Mouse (Mus musculus): ENCODE measurements around the gene Gm20390. TPM values are rescaled to one million over a fixed set of nuclear protein-coding genes. Genes with fewer than 3 reads are reported as not detected.
"Not testable (repeated sequence)": the region's sequence is repeated elsewhere in the genome, so short reads cannot be mapped to it uniquely, and the experiment has no call there.

The Gm20390 gene
- total RNA-seq, 2 experiments from 2014 or later = 131 to 161 TPM

DNA sequence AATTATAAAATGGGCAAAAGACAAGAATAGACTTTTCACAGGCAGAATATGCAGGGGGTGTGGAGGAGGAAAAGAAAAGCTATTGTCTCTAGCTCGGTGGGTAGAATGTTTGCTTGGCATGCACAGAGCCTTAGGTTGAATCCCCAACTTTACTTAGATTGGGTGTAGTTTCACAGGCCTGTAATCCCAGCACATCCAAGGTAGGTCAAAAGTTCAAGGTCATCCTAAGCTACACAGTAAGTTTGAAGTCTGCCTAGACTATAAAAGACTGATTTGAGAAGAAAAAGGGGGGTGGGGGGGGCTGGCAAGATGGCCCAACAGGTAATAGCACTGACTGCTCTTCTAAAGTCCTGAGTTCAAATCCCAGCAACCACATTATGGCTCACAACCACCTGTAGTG lies 1.7 kb upstream of the Gm20390 start:
- intact Hi-C loops (cut with DNase I) = loop anchor here (2.0 to 10.0 kb wide), 3 partner anchors 25 to 255 kb away; no protein-coding TSS in a partner anchor
- DNase-seq (ENCODE audit: low spot score in 2 of 2) = no peak

DNA sequence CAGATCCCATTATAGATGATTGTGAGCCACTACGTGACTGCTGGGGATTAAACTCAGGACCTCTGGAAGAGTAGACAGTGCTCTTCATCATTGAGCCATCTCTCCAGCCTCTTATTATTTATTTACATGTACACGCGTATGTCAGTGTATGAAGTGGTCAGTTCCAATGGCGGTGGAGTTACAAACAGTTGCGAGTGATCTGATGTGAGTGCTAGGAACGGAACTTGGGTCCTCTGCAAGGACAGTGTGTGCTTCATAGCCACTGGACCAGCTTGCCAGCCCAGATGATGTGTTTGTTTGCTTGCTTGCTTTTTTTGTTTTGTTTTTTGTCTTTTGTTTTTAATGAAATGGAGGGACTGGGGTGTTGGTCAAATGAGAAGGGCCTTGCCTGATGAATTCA lies 1.1 kb upstream of the Gm20390 start:
- intact Hi-C loops (cut with DNase I) = loop anchor here (2.0 to 10.0 kb wide), 3 partner anchors 26 to 256 kb away; no protein-coding TSS in a partner anchor
- no peak for DNase-seq (ENCODE audit: low spot score in 2 of 2)

DNA sequence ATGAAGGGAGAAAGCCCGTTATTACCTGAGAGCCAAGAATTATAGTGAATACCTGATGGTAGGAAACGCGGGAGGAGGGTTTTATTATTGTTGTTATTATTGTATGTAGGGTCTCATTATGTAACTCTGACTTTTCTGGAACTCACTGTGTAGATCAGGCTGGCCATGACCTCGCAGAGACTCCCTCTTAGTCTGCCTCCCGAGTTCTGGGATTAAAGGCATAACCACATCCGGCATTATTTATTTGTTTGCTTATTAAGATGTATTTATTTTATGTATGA lies 695 bp upstream of the Gm20390 start:
- intact Hi-C loops (cut with DNase I) = loop anchor here (2.0 to 10.0 kb wide), 3 partner anchors 26 to 256 kb away; no protein-coding TSS in a partner anchor
- DNase-seq (ENCODE audit: low spot score in 2 of 2) = no peak

DNA sequence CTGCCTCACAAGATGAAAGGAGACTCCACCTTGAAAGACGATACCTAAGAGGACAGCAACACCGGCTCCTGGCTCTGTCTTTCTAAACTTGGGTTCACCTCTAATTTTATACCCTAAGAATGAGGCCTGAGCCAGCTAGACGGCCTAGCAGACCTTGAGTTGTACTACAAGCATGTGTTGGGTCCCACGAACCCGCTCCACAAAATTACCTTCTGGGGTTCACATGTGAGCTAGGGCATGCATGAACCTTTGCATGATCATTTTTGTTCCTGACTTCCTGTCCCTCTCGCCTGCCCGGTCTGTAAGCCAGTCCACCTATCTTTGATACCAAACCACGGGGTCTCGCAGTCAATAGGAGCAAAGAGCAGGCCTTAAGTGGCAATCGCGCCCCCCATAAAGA lies 712 bp downstream of the Gm20390 start:
- intact Hi-C loops (cut with DNase I) = loop anchor here (10.0 kb wide), 1 partner anchor 257 kb away; no protein-coding TSS in a partner anchor
- no peak for DNase-seq (ENCODE audit: low spot score in 2 of 2)

DNA sequence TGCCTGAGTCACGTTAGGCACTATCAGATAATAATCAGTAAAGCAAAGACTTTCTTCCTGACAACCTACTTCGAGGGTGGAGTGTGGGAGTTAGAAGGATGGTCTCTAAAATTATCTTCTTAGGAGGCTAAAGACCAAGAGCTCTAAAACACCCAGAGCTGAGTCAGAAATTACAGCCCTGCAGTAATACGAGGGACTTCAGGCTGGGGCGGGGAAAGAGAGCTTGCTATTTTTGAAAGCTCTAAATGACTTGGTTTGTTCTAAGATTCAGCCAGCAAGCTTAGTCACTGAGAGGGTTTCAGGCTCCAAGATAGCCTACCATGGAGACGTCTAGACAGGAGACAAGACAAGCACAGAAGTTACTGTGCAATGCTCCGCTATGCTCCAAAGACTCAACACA lies 2.7 kb downstream of the Gm20390 start:
- no peak for DNase-seq (ENCODE audit: low spot score in 2 of 2)
- intact Hi-C loops (cut with DNase I) = loop anchor here (10.0 kb wide), 1 partner anchor 259 kb away; no protein-coding TSS in a partner anchor

DNA sequence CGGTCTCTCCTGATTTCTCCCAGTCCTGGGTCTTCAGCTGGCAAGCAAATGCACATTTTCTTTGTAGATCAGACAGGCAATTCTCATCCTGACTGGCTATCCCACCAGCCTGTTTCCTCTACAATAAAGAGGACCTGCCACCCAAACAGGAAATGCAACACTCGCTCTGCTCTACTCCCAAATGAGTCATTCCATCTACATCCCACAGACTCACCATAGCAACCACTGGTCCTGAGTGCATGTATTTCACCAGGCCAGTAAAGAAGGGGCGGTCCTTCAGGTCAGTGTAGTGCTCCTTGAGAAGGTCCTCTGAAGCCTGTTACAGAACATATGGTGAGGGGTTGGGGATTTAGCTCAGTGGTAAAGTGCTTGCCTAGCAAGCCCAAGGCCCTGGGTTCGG lies 5.1 kb downstream of the Gm20390 start:
- no peak for DNase-seq (ENCODE audit: low spot score in 2 of 2)
- intact Hi-C loops (cut with DNase I) = loop anchor here (10.0 kb wide), 1 partner anchor 262 kb away; no protein-coding TSS in a partner anchor

DNA sequence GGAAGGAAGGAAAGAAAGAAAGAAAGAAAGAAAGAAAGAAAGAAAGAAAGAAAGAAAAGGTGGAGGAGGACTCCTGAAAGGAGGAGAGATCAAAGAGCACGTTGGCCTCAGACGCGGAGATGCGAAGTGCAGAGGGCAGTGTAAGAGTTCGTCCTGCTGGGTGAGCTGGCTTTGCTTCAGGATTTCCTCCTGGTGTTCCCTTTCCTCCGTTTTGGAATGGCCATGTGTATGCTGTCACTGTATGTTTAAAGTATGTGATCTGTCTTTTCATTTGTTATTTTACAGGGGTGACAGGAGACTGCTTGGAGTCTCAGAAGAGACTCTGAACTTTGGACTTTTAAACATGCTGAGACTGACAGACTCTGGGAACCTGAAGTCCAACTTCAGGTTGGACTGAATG lies 6.6 kb downstream of the Gm20390 start:
- intact Hi-C loops (cut with DNase I) = loop anchor here (10.0 kb wide), 1 partner anchor 263 kb away; no protein-coding TSS in a partner anchor
- DNase-seq (ENCODE audit: low spot score in 2 of 2) = no peak

DNA sequence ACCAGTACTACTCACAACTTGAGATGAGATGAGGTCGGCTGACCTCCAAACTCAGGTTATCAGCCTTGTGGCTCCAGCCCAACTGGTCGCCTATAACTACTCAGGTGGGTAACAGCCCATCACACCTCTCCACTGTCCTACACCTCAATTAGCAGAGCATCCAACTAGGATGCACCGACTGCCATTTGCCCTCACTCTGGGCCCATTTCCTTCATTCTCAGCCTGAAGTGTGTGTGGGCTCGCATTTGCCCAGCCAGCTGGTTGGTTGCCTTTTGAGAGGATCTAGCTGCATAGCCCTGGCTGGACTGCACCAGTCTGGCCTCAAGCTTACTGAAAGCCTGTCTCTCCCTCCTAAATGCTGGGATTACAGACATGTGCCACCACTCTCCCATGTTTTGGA lies 10.3 kb downstream of the Gm20390 start:
- intact Hi-C loops (cut with DNase I) = no loop called here

DNA sequence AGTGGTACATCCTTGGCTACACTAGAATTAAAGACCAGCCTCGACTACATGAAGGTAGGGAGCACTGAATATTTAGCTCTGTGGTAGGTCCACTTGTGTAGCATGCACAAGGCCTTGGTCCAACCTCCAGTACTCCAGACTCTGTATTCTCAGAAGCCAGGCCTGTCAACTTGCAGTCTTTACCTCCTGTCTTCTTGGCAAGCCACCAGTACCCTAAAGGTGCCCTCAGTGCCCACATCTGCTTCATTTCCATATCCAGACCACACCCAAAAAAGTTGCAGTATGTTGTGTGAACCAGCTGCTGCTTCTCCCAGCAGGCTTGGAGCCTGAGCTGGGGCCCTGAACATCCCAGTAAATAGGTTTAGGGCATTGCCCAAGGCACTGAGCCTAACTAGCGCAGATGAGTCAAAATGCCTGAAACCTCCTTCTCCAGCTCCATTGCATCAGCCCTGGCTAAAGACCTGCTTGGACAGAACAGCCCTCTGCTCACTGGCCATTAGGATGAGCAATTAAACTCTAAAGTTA lies 11.0 kb downstream of the Gm20390 start:
- DNase-seq (ENCODE audit: low spot score in 2 of 2) = no peak
- intact Hi-C loops (cut with DNase I) = no loop called here

More for the DNA sequence above, 10.3 kb downstream of the Gm20390 start:
- DNase-seq (ENCODE audit: low spot score in 2 of 2) = no peak

DNA sequence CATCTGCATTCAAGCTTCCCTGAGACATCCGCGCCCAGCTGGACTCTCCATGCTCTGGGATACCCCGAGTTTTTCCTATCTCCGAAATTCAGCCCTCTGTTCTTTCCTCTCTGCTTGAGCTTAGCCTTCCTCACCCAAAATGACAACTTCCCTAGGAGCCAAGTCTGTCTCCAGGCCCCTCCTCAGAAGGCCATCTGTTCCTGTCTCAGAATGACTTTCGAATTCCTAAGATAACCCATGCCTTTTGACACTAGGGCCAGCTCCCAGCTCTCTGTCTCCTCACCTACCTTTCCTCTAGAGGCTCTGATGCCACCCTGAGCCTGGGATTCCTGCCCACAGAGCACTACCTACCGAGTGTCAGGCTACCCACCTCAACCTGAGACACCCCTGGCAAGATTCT lies 11.9 kb downstream of the Gm20390 start, which contains the start of gene Nme2:
TSS of gene Nme2 (minus strand) at position 101 of the 400 bp plus-strand sequence.
- no peak for DNase-seq (ENCODE audit: low spot score in 2 of 2)
- intact Hi-C loops (cut with DNase I) = no loop called here

DNA sequence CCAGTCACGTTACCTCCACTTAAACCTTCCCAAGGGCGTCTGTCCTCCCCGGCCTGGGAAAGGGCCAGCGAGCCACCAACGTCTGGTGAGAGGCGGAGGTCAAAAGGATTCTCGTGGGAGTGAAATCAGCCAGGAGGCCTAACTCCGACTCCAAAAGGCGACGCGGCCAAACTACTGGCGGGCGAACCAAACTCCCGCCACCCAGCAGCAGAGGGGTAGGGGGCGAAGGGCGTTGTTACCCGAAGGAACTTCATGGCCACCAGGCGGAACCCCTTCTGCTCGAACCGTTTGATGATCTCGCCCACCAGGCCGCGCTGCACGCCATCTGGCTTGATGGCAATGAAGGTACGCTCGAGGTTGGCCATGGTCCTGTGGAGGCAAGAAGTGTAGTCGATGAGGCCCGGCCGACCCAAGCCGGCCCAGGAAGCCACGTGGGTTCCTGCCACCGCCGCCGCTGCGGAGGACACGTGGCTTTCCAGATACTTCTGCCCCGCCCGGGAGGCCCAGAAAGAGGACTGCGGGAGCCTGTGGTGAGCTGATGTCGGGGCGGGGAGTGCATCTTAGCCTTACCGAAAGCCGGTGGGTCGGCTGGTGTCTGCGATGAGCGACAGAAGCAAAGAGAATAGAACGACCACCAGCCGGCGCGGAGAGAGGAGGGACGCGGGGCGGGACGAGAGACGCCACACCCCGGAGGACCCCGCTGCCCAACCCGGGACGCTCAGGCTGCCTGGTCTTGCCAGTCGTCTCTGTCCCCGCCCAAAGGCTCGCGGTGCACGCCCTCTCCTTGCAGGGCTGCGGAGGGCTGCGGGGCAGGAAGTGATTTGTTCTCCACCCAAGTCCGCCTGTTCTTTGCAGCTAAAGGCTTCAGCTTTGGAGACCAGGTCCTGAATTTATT lies 12.6 kb downstream of the Gm20390 start:
- intact Hi-C loops (cut with DNase I) = no loop called here
- peak; percentile 79 to 87 for DNase-seq (ENCODE audit: low spot score in 2 of 2)

DNA sequence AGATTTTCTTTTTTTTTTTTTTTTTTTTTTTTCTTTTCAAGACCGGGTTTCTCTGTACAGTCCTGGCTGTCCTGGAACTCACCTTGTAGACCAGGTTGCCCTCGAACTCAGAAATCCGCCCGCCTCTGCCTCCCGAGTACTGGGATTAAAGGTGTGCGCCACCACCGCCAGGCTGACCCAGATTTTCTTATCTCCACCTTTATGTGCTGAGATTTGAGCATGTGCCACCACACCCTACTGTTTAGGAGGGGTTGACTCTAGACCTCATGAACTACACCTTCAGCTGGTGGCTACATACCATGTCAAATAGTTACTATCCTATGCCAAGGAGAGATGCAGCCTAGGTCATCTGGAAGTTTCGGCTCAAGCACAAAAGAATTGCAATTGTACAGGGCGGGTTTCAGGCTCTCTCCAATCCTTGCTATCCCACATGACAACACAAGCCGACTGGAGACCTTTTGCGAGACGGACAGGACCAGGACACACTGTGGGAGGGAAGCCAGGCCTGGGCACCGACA lies 13.3 kb downstream of the Gm20390 start:
- intact Hi-C loops (cut with DNase I) = no loop called here
- DNase-seq (ENCODE audit: low spot score in 2 of 2) = no peak

DNA sequence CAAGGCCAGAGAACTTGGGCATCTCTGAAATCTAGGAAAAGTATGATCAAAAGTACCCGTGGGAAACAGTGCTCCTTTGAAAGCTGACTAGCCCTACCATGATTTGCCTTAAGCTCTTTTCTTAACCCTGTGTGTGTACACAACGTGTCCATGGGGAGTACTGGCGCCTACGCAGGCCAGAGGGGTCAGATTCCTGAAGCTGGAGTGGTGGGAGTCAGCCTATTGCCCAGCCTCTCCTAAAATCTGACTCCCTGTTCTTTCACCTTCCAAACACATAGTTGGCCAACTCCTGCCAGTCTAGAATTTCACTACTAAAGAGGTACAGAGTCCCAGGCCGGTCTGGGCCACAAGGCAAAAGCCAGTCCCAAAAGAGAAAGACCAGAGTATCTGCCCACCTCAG lies 15.7 kb downstream of the Gm20390 start:
- no peak for DNase-seq (ENCODE audit: low spot score in 2 of 2)
- intact Hi-C loops (cut with DNase I) = no loop called here

DNA sequence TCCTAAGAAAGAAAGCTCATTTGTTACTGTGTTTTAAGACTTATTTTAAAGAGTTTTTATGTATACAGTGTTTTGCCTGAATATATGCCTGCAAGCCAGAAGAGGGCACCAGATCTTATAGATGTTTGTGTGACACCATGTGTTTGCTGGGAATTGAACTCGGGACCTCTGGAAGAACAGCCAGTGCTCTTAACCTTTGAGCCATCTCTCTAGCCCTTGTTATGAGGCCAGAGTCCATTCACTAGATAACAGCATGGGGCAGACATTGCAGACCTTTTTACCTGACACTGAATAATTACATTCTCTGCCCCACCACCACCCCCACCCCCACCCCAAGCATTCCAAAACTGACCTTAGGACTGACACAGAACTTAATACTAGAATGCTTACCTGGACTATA lies 18.0 kb downstream of the Gm20390 start:
- intact Hi-C loops (cut with DNase I) = no loop called here

DNA sequence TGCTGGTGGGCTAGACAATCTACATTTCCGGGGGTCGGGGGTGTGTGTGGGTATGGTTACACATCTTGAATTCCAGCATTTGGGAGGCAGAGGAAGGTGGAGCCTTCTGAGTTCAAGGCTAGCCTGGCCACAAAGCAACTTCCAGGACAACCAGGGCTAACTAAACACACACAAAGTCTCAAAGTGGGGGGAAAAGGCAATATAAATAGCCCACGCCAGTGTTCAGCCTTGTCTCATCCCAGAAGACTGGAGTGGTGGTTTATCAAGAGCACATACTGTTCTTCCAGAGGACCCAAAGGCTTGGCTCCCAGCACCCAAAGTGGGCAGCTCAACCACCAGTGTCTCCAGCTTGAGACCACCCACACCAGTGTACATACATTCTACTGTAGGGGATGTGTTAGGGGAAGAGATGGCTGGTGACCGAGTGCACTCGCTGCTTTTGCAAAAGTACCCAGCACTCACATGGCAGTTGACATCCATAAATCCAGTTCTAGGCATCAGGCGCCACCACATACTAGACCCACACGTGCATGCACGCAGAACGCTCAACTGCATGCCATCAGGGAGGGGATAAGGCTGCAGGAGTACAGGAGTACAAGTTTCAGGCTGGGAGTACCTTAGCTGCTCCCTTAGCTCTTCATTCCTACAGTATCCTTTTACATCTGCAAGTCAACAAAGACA lies 19.1 kb downstream of the Gm20390 start:
- intact Hi-C loops (cut with DNase I) = no loop called here

More for the DNA sequence above, 18.0 kb downstream of the Gm20390 start:
- DNase-seq (ENCODE audit: low spot score in 2 of 2) = no peak

DNA sequence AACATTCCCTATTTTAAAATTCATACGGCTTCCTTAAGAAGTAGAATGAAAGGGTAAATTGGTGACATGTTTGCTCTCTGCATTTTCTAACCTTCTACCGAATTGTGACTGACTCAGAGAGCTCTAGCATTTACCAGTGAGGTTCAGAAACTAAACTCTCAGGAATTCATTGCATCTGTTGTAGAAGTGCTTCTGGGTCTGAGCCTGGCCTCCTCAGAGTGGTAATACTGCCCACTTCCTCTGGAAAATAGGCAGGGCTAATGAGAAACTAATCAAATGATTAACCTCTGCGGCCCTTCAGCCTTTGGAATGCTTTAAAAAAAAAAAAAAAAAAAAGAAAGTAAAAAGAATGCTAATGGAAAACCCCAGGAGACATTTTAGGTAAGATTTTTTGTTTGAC lies 23.1 kb downstream of the Gm20390 start:
- intact Hi-C loops (cut with DNase I) = no loop called here

More for the DNA sequence above, 19.1 kb downstream of the Gm20390 start:
- no peak for DNase-seq (ENCODE audit: low spot score in 2 of 2)

DNA sequence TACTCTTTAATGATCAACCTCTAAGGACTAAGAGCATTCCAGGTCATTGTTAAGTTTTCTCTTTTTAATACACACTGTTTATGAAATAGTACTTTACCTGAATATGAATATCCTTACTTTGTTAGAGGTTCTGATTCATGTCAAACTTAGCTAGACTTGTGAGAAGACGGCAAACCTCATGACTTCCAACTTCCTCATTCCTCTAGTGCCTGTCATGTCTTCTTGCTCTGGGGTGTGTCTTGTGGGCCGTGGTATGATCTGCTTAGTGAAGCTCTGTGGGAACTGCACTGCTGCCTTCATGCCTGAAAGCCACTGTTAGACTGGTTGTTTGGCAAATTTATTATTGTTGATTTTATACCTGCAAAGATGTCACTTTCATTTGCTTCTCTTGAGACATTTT lies 27.2 kb downstream of the Gm20390 start:
- intact Hi-C loops (cut with DNase I) = no loop called here
- DNase-seq (ENCODE audit: low spot score in 2 of 2) = no peak

More for the DNA sequence above, 23.1 kb downstream of the Gm20390 start:
- no peak for DNase-seq (ENCODE audit: low spot score in 2 of 2)

DNA sequence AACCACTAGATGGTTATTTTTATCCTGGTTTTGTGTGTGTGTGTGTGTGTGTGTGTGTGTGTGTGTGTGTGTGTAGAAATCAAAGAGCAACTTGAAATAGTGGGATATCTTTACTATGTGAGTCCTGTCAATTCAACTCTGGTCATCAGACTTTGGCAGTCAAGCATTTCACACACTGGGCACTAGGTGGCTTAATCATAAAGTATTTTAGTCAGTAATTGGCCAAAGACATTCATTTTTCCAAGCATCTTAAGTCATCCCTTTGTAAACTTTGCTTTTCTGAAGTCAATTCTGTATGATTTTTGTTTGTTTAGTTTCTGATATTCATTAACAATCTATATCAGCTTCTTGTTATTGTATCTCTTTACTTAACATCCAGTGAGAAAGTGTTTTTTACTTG lies 39.0 kb downstream of the Gm20390 start:
- intact Hi-C loops (cut with DNase I) = no loop called here
- DNase-seq (ENCODE audit: low spot score in 2 of 2) = no peak

DNA sequence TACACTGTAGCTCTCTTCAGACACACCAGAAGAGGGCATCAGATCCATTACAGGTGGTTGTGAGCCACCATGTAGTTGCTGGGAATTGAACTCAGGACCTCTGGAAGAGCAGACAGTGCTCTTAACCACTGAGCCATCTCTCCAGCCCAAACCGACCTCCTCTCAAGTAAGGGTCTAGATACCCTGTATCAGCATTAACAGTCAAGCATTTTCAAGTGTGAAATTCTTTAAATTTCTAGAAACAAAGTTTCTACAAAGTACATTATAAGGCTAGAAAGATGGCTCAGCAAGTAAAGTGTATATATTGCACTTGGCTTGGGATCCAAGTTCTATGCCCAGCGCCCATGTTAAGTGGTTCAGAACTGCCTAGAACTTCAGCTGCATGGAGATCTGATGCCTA lies 53.1 kb downstream of the Gm20390 start:
- intact Hi-C loops (cut with DNase I); DNase-seq (ENCODE audit: low spot score in 2 of 2): not testable (repeated sequence)

DNA sequence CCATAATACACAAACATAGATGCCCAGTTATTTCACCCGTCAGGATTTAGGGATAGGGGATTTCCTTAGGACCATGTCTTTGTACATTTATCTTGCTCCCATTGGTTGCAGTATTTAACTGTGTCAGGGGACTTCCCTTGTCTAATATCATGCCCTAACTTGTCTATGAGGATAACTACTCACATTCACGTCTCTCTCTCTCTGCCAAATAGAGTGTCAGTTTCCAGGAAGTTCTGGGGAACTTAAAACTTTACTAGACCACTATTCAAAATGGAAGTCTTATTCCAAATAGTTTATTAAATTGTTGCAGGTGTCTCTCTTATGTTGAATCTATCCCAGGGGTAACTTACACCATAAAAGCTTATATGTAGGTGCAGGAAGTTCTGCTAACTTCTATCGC lies 56.5 kb downstream of the Gm20390 start:
- intact Hi-C loops (cut with DNase I) = no loop called here
- DNase-seq (ENCODE audit: low spot score in 2 of 2) = no peak

Measured in left cerebral cortex, postnatal 14 days (tissue).